Mouse (Mus musculus) heart, embryonic 16.5 days (tissue): ENCODE data around the gene Galnt2. TPM values are rescaled to one million over a fixed set of nuclear protein-coding genes. Genes with fewer than 3 reads are reported as not detected.

Source experiments
- ATAC-seq: fragments of 200-750 bp; cut with Nextera tagmentation; replicated peaks from 2 replicates; pipeline ENCODE4 v1.8.0; 2017; ENCODE audit warnings: moderate number of reproducible peaks; ENCODE audit not compliant: insufficient read depth, low FRiP score; ENCODE audit errors: extremely low read depth
- H3K27ac ChIP-seq: fragments of 300-500 bp; sonication (generic); 2 replicates; pipeline ENCODE4 v1.5.1; 2014; ENCODE audit warnings: mild to moderate bottlenecking, low read length, control low read depth, moderate library complexity
- H3K27me3 ChIP-seq: fragments of 300-500 bp; sonication (generic); 2 replicates; pipeline ENCODE4 v1.6.1; 2014; ENCODE audit warnings: low read length, mixed read lengths; ENCODE audit not compliant: control insufficient read depth, insufficient read depth
- H3K36me3 ChIP-seq: fragments of 300-500 bp; sonication (generic); 2 replicates; pipeline ENCODE4 v1.6.1; 2014; ENCODE audit not compliant: control insufficient read depth, insufficient read depth
- H3K4me1 ChIP-seq: fragments of 300-500 bp; sonication (generic); 2 replicates; pipeline ENCODE4 v1.6.1; 2014; ENCODE audit warnings: low read length, mixed read lengths; ENCODE audit not compliant: control insufficient read depth, insufficient read depth
- H3K4me2 ChIP-seq: fragments of 300-500 bp; sonication (generic); 2 replicates; pipeline ENCODE4 v1.6.1; 2014; ENCODE audit warnings: low read depth, mild to moderate bottlenecking, control low read depth, low read length
- H3K4me3 ChIP-seq: fragments of 300-500 bp; sonication (generic); 2 replicates; pipeline ENCODE4 v1.5.1; 2014; ENCODE audit warnings: mild to moderate bottlenecking, control low read depth, low read length
- H3K9ac ChIP-seq: fragments of 300-500 bp; sonication (generic); 2 replicates; pipeline ENCODE4 v1.6.1; 2014; ENCODE audit warnings: low read length, control low read depth
- H3K9me3 ChIP-seq: fragments of 300-500 bp; sonication (generic); replicated peaks from 2 replicates; pipeline ENCODE4 v1.6.1; 2016; ENCODE audit warnings: low read length; ENCODE audit not compliant: control insufficient read depth
- WGBS: fragments of 180-500 bp; shearing (Covaris S2); extraction: QIAGEN DNeasy Blood & Tissue Kit; methylation state at CpG from one replicate; pipeline ENCODE4 v1.1.7; 2014; 5-methylcytosine and 5-hydroxymethylcytosine counted together
- polyA plus RNA-seq: library from polyadenylated mRNA; unstranded; fragments of >200 nt; fragmentation: Nextera tagmentation; extraction: Ambion mirVana; gene quantifications from 2 replicates; pipeline ENCODE4 v1.2.1, GENCODE M21; 2015

The Galnt2 gene
- 32.9 and 35.6 TPM in 2 replicates for polyA plus RNA-seq

- Histone ChIP-seq H3K9me3 (no peaks in the 10 kb centered on the region), H3K27ac (peak within 1 kb of the TSS; percentile 90), H3K4me3 (peak within 1 kb of the TSS; percentile 92), H3K9ac (peak within 1 kb of the TSS; percentile 93), H3K27me3 (no peaks in the 10 kb centered on the region), H3K4me2 (peak within 1 kb of the TSS; percentile 81), H3K36me3 (no peaks in the 10 kb centered on the region), H3K4me1 (peaks cover 32% of the 10 kb centered on the region)
- peak; percentile 89 for ATAC-seq
- WGBS = under 1% methylated on average over 51 of the region's 53 CpGs
Observed at GRCm38 (mm10) chr8:124231176-124231484, at the start of gene Galnt2. TSS of gene Galnt2 (plus strand) at chr8:124231391.

GRCm38 (mm10) chr8:124181751-124182150 lies 49.4 kb upstream of the Galnt2 start:
- Histone ChIP-seq H3K27ac (peak overlapping the region; percentile 75), H3K4me2 (no peak overlapping the region), H3K9me3 (no peaks in the 10 kb centered on the region; the same call in 1 of the 2 replicates), H3K4me1 (peaks cover 36% of the 10 kb centered on the region), H3K4me3 (no peak overlapping the region), H3K27me3 (no peaks in the 10 kb centered on the region), H3K9ac (0 out of 2 replicates have a peak overlapping the region, but pooled peaks have one; percentile 6), H3K36me3 (no peaks in the 10 kb centered on the region)
- 47% methylated on average over 5 of the region's 5 CpGs for WGBS
- peak; percentile 11 for ATAC-seq

- H3K27me3 ChIP-seq = no peaks in the 10 kb centered on the region
- no peak overlapping the region for H3K4me3 ChIP-seq
- H3K9ac ChIP-seq = no peak overlapping the region
- ATAC-seq = peak; percentile 96
- WGBS = 25% methylated on average over 13 of the region's 13 CpGs
- H3K36me3 ChIP-seq = no peaks in the 10 kb centered on the region
- H3K4me1 ChIP-seq = peaks cover 36% of the 10 kb centered on the region
- H3K27ac ChIP-seq = peak overlapping the region; percentile 78
- H3K4me2 ChIP-seq = peak overlapping the region; percentile 29; the same call in 1 of the 2 replicates
- H3K9me3 ChIP-seq = no peaks in the 10 kb centered on the region
Observed at GRCm38 (mm10) chr8:124182224-124182623, 49.0 kb upstream of the Galnt2 start.

- Histone ChIP-seq H3K27me3 (no peaks in the 10 kb centered on the region), H3K27ac (no peak overlapping the region), H3K4me2 (no peak overlapping the region), H3K9me3 (no peaks in the 10 kb centered on the region), H3K4me3 (no peak overlapping the region), H3K36me3 (no peaks in the 10 kb centered on the region), H3K9ac (0 out of 2 replicates have a peak overlapping the region, but pooled peaks have one; percentile 10), H3K4me1 (peaks cover 36% of the 10 kb centered on the region)
- ATAC-seq = no peak
- WGBS = 66% methylated on average over 3 of the region's 3 CpGs
Observed at GRCm38 (mm10) chr8:124184078-124184477, 47.1 kb upstream of the Galnt2 start.

DNA sequence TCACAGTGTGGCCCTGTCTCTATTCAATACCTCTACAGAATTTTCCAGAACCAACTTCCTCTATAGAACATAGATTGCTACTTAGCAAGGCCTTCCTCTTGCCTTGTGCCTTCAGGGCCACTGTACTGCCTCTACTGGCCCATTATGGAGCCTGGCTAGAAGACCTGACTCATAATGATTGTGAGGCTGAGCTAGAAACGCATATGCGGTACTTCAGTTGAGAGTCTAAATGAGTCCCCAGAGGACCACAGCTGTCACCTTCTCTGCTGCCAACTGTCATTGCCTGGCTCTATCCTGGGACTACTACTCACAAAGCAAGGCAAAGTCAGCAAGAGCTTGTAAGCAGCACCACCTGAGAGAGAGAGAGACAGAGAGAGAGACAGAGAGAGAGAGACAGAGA lies 46.7 kb upstream of the Galnt2 start:
- Histone ChIP-seq H3K4me1 (peaks cover 36% of the 10 kb centered on the region), H3K9me3 (no peaks in the 10 kb centered on the region), H3K36me3 (no peaks in the 10 kb centered on the region), H3K9ac (0 out of 2 replicates have a peak overlapping the region, but pooled peaks have one; percentile 10), H3K4me3 (no peak overlapping the region), H3K27me3 (no peaks in the 10 kb centered on the region), H3K27ac (no peak overlapping the region), H3K4me2 (no peak overlapping the region)
- 44% methylated on average over 2 of the region's 2 CpGs for WGBS
- ATAC-seq = no peak

DNA sequence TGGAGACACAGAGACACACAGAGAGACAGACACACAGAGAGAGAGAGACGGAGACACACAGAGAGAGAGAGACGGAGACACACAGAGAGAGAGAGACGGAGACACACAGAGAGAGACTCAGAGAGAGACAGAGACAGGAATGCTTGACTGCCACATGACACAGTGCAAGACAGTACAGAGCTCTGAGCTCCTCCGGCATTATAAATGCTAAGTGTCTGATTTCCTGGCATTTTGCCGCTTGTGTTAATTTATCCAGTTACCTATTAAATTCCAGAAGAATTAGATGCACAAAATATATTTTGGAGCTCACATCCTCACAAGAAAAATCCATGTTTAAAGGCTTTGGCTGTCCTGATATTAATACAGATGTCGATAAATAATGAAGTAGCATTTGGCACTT lies 46.1 kb upstream of the Galnt2 start:
- no peak overlapping the region for H3K4me3 ChIP-seq
- WGBS = 88% methylated on average over 6 of the region's 6 CpGs
- no peaks in the 10 kb centered on the region for H3K36me3 ChIP-seq
- no peak overlapping the region for H3K9ac ChIP-seq
- ATAC-seq = no peak
- peaks cover 36% of the 10 kb centered on the region for H3K4me1 ChIP-seq
- no peaks in the 10 kb centered on the region for H3K9me3 ChIP-seq
- no peak overlapping the region for H3K27ac ChIP-seq
- H3K4me2 ChIP-seq = no peak overlapping the region
- no peaks in the 10 kb centered on the region for H3K27me3 ChIP-seq

- Histone ChIP-seq H3K4me2 (no peak overlapping the region), H3K36me3 (no peaks in the 10 kb centered on the region), H3K4me1 (no peaks in the 10 kb centered on the region), H3K9ac (no peak overlapping the region), H3K4me3 (no peak overlapping the region), H3K9me3 (no peaks in the 10 kb centered on the region), H3K27ac (no peak overlapping the region), H3K27me3 (no peaks in the 10 kb centered on the region)
- 80% methylated on average over 7 of the region's 7 CpGs for WGBS
- ATAC-seq = 0 out of 2 replicates have a peak, but pooled peaks have one; percentile 34
Observed at GRCm38 (mm10) chr8:124190388-124190787, 40.8 kb upstream of the Galnt2 start.

GRCm38 (mm10) chr8:124192242-124192641 lies 38.9 kb upstream of the Galnt2 start:
- ATAC-seq = no peak
- H3K36me3 ChIP-seq = no peaks in the 10 kb centered on the region
- no peak overlapping the region for H3K27ac ChIP-seq
- H3K4me3 ChIP-seq = no peak overlapping the region
- H3K27me3 ChIP-seq = no peaks in the 10 kb centered on the region; the same call in 1 of the 2 replicates
- H3K4me2 ChIP-seq = no peak overlapping the region
- peaks cover 3% of the 10 kb centered on the region for H3K4me1 ChIP-seq
- H3K9ac ChIP-seq = no peak overlapping the region
- no peaks in the 10 kb centered on the region for H3K9me3 ChIP-seq
- 60% methylated on average over 4 of the region's 4 CpGs for WGBS

- 78% methylated on average over 10 of the region's 10 CpGs for WGBS
- Histone ChIP-seq H3K27ac (no peak overlapping the region), H3K9me3 (no peaks in the 10 kb centered on the region), H3K36me3 (no peaks in the 10 kb centered on the region), H3K9ac (no peak overlapping the region), H3K4me1 (peaks cover 3% of the 10 kb centered on the region), H3K4me3 (no peak overlapping the region), H3K27me3 (peaks cover 2% of the 10 kb centered on the region; the same call in 1 of the 2 replicates), H3K4me2 (no peak overlapping the region)
- ATAC-seq = no peak
Observed at GRCm38 (mm10) chr8:124192976-124193375, 38.2 kb upstream of the Galnt2 start.
